Mouse (Mus musculus) adipocyte (in vitro differentiated cells): ENCODE measurements around the gene Zcchc3.
"Not testable (repeated sequence)": the region's sequence is repeated elsewhere in the genome, so short reads cannot be mapped to it uniquely, and the experiment has no call there.

Experiments used
- DNase-seq: peaks from one replicate; pipeline ENCODE4 v3.0.0-alpha.2; 2016; ENCODE audit warnings: low spot score

The Zcchc3 gene

DNA sequence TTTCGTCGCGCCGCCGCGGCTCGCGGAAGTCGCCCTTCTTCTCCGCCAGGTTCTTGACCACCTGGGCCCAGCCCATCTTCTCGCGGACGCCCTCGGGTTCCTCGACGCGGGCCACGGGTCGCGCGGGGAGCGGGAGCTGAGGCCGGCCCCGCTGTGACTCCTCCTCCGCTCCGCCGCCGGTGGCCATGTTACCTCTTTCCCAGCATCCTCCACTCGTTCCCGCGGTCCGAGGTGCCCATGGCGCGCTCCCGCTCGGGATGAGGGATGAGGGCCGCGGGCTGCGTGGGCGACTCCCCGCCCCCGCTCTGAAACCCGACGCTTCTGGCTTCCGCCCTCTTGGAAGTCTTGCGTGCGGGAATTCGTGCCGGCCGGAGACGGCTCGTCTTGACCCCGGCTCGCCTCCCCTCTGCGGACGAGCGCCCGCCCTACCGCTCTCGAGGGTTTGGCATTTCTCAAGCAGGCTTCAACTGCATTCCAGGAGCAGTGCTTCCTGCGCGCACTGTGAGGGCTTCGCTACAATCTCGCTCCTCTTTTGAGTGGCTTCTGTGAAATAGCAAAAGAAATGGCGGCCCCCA lies at the start of gene Zcchc3:
Gene Zcchc3, minus strand, starts transcription at position 437 of the 575 bp plus-strand sequence.
- peak; percentile 35 for DNase-seq

GRCm38 (mm10) chr2:152459241-152459640 lies 44.4 kb upstream of the Zcchc3 start:
- no peak for DNase-seq

GRCm38 (mm10) chr2:152452101-152452781 lies 37.4 kb upstream of the Zcchc3 start:
- no peak for DNase-seq

DNA sequence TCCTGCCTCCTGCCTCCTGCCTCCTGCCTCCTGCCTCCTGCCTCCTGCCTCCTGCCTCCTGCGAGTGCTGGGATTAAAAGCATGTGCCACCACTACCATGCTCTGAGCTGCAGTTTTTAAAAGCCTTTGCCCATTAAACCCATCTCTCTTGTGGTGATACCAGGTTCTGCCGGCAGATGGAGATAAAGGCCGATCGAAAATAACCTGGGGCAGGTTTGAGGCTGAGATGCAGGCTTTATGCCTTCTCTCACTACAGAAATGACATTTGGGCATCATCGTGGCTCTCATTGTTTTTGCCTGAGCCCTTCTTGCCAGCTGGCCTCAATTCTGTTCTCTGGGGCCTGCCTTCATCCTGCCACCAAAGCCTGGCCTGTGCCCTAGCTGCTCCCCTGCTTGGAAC lies 35.4 kb upstream of the Zcchc3 start:
- peak; percentile 47 for DNase-seq

DNA sequence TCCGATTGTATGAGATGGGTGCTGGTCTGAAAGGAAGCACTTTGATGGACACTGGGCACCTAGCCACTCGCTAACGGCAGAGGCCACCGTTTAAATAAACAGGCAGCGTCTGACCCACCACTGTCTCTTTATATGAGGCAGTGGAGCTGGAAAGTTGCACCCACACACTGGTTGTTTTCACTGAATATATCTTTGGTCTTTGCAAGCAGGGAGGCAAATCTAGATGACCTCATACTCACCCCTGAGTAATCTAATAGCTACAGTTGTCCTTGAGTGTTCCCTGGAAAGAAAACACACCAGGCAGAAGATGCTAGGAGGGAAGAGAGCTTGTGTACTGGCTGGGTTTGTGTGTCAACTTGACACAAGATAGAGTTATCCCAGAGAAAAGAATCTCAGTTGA lies 32.6 kb upstream of the Zcchc3 start:
- DNase-seq = no peak

- DNase-seq = no peak
These were observed 31.8 kb upstream of the Zcchc3 start for GRCm38 (mm10) chr2:152446642-152447041.

GRCm38 (mm10) chr2:152443281-152443680 lies 28.5 kb upstream of the Zcchc3 start:
- no peak for DNase-seq

- no peak for DNase-seq
These were observed 27.5 kb upstream of the Zcchc3 start for GRCm38 (mm10) chr2:152442322-152442721.

- no peak for DNase-seq
These were observed 25.0 kb upstream of the Zcchc3 start for GRCm38 (mm10) chr2:152439833-152440232.

GRCm38 (mm10) chr2:152438963-152439362 lies 24.1 kb upstream of the Zcchc3 start:
- no peak for DNase-seq

GRCm38 (mm10) chr2:152436983-152437860 lies 22.4 kb upstream of the Zcchc3 start:
- DNase-seq = peak; percentile 47

- DNase-seq = no peak
These were observed 21.6 kb upstream of the Zcchc3 start for GRCm38 (mm10) chr2:152436405-152436901.

GRCm38 (mm10) chr2:152428481-152428880 lies 13.7 kb upstream of the Zcchc3 start:
- not testable (repeated sequence) for DNase-seq

DNA sequence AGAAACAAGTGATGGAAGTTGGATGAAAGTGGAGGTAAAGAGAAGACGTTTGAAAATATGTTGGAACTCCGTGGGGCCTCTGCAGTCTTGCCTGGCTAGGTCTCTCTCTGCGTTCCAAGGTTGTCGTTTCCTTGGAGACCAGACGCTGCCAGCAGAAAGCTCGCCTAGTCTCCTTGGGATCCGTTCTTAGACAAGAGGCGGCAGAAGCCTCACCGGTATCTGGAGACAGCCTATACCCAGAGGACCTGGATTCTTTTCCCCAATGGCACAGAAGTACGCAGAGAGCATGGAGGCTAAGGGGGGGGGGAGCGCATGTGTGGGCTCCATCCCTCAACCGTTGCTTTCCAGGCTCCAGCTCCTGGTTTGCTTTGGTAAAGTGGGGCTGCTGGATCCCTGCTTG lies 12.7 kb upstream of the Zcchc3 start:
- no peak for DNase-seq

- no peak for DNase-seq
These were observed 959 bp upstream of the Zcchc3 start for GRCm38 (mm10) chr2:152415786-152416185.

GRCm38 (mm10) chr2:152415287-152415686 lies 460 bp upstream of the Zcchc3 start, which contains the start of gene 6820408C15Rik:
Gene 6820408C15Rik (plus strand): TSS chr2:152415587.
- DNase-seq = no peak

DNA sequence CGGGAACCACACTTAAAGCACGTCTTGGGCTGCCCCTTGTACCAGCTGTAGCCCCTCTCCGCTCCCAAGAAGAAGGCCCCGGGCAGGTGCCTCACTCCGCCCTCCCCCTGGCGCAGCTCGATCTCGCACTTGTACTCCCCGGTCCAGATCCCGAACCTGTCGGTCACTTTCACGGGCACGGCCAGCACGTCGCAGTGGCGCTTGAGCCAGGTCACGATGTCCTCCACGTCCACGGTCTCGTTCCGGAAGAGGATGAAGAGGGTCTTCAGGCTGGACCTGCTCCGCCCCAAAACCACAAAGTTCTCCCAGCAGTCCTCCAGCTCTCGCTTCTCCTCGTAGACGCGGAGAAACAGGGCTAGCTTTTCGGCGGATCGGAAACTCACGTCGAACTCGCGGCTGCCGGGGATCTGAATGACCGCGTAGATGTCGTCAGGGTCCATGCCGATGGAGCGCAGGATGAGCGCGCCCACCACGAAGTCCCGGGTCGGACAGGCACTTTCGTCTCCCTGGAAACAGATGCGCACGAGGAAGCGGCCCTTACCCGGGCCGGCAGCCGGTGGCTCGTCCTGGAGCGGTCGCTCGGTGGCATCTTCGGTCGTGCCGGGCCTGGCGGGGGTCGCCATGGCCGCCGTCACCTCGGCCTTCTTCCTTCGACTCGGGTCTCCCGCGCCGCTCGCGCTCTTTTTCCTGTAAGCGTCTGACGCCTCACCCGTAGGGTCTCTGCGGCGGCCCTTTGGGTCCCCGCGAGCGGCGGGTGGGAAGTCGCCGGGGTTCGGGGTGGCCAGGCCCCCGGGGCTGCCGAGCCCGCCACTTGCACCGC lies 852 bp downstream of the Zcchc3 start:
- no peak for DNase-seq

DNA sequence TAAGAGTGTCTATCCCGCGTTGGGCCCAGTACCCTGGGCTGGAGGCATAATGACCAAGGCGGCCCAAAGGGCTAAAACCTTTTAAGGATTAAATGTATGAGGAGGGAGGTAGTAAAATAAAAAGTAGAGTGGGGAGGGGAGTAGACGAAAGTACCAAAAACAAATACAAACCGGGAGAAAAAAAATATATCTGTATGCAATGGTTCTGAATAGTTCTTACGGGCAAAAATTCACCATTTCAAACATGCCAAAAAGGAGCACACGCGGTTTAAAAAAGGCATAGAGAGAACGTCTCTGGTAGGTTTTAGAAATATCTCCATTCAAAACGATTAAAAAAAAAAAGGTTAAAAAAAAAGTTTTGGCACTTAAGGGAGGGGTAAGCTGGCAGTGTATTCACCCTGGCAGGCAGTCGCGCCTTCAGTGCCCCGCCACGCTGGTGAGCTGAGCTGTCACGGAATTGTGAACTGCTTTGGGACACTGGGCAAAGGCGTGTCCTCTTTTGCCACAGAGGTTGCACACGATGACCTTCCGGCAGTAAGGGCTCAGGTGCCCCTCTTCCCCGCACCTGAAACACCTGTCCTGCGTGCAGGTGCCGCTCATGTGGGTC lies 1.6 kb downstream of the Zcchc3 start:
- DNase-seq = no peak

DNA sequence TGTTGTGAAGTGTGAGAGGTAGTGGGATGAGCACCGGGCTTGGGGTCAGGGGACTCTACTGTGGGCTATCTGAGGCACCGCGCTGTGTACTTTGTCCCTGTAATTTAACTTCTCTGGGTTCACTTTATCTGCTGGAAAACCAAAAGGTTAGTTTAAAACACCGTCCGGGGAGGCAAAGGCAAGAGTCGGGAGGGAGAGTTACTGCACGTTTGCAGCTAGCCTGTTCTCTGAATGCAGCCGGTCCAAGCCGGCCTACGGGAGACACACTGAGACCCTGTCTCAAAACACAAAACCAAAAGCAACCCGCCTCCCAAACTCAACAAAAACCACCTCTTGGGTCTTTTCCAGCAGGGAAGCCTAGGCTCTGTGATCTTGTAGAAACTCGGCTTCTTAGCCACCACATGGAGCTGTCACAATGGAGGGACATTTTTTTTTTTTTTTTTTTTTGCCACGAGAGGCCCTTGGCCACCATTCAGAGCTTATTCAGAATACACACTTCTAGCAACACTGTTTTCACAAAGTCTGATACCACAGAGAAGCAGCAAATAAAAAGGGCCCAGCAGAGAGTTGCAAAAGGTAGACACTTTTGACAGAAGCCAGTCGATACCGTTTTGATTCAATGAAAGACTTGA lies 2.2 kb downstream of the Zcchc3 start:
- DNase-seq = no peak

DNA sequence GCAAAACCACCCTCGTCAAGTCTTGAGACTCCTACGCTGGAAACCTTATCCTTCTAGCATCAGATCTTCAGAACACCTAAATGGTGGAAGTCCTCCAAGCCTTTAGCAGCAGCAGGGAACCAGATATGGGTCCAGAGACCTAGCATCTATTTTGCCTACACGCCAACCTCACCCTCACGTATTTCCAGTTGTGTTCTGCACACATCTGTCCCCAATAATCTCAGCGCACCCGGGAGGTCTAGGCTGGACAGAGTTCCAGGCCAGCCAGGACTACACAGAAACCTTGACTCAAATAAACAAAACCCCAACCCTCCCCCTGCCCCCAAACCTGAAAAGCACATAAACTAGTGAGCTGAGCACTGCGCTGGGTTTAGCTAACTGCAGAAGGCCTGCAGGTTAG lies 3.4 kb downstream of the Zcchc3 start:
- DNase-seq = no peak

DNA sequence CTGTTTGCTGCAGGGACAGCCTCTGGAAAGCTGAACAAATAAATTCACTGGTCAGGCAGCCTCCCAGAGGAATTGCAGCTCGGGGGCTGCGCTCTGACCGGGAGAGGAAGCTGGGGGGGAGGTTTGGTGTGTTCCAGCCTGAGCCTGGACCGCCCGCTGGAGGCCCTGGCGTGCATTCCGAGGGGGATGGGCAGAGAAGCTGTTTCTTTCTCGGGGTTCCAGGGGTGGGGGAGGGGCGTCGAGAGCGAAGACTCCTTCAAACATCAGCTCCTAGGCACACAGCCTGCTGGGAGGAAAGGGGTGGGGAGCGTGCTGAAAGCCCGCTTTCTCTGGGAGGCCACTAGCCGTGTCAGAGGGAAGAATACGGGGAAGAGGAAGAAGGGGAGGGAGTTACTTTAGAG lies 3.9 kb downstream of the Zcchc3 start:
- no peak for DNase-seq
